Mouse (Mus musculus) neural tube, embryonic 11.5 days (tissue): ENCODE data around the gene Gm20388. TPM values are rescaled to one million over a fixed set of nuclear protein-coding genes. Genes with fewer than 3 reads are reported as not detected.

Experiments used
- ATAC-seq: fragments of 200-750 bp; cut with Nextera tagmentation; 2 replicates; pipeline ENCODE4 v1.8.0; 2017; ENCODE audit warnings: moderate number of reproducible peaks, mild to moderate bottlenecking, moderate TSS enrichment, moderate library complexity; ENCODE audit not compliant: insufficient read depth, low FRiP score, low TSS enrichment
- DNase-seq: peaks from one replicate; pipeline ENCODE4 v3.0.0-alpha.2; 2015; ENCODE audit warnings: low spot score
- H3K27ac ChIP-seq: fragments of 300-500 bp; sonication (generic); 2 replicates; pipeline ENCODE4 v1.5.1; 2014; ENCODE audit warnings: low read depth, mild to moderate bottlenecking, low read length
- H3K27me3 ChIP-seq: fragments of 300-500 bp; sonication (generic); 2 replicates; pipeline ENCODE4 v1.6.1; 2014; ENCODE audit warnings: mild to moderate bottlenecking, low read length, mixed read lengths; ENCODE audit not compliant: control insufficient read depth, insufficient read depth
- H3K36me3 ChIP-seq: fragments of 300-500 bp; sonication (generic); 2 replicates; pipeline ENCODE4 v1.6.1; 2014; ENCODE audit warnings: mild to moderate bottlenecking, low read length, moderate library complexity, mixed read lengths; ENCODE audit not compliant: control insufficient read depth, insufficient read depth
- H3K4me1 ChIP-seq: fragments of 300-500 bp; sonication (generic); 2 replicates; pipeline ENCODE4 v1.6.1; 2014; ENCODE audit warnings: low read length, mixed read lengths; ENCODE audit not compliant: control insufficient read depth, insufficient read depth
- H3K4me2 ChIP-seq: fragments of 300-500 bp; sonication (generic); 2 replicates; pipeline ENCODE4 v1.6.1; 2014; ENCODE audit warnings: low read depth, mild to moderate bottlenecking, moderate library complexity
- H3K4me3 ChIP-seq: fragments of 300-500 bp; sonication (generic); 2 replicates; pipeline ENCODE4 v1.5.1; 2014; ENCODE audit warnings: low read depth, low read length
- H3K9ac ChIP-seq: fragments of 300-500 bp; sonication (generic); 2 replicates; pipeline ENCODE4 v1.6.1; 2014; ENCODE audit warnings: mild to moderate bottlenecking, low read length
- H3K9me3 ChIP-seq: fragments of 300-500 bp; sonication (generic); 2 replicates; pipeline ENCODE4 v1.6.1; 2016; ENCODE audit warnings: low read length; ENCODE audit not compliant: control insufficient read depth
- WGBS: fragments of 180-500 bp; shearing (Covaris S2); extraction: QIAGEN DNeasy Blood & Tissue Kit; methylation state at CpG from one replicate; pipeline ENCODE4 v1.1.7; 2014; 5-methylcytosine and 5-hydroxymethylcytosine counted together
- polyA plus RNA-seq: library from polyadenylated mRNA; unstranded; fragments of >200 nt; fragmentation: Nextera tagmentation; extraction: Ambion mirVana; gene quantifications from 2 replicates; pipeline ENCODE4 v1.2.1, GENCODE M21; 2014

The Gm20388 gene
- polyA plus RNA-seq, 1 experiment from 2014 or later = not detected

DNA sequence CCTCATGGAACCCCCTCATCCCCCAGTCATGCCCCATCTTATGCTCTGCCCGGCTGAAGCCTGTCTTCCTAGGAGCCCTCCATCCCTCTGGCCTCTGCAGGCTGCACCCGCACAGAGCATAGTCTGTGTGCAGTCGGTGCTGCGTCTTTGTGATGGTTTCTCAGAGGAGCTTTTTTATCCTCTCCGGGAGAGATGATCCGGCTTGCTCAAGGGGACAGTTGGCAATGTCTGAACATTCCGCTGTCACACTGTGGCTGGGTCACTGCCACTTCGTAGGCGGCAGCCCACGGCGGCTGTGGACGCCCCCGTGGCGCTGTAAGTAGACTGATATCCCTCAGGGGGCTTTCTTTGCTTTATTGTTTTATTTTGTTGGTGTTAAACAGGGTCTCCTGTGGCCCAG is 500.4 kb downstream of the Gm20388 start:
- Histone ChIP-seq H3K4me2 (no peak overlapping the region), H3K36me3 (no peaks in the 10 kb centered on the region), H3K9ac (no peak overlapping the region), H3K4me3 (no peak overlapping the region), H3K27ac (peak overlapping the region; percentile 0; the same call in 1 of the 2 replicates), H3K27me3 (no peaks in the 10 kb centered on the region), H3K9me3 (no peaks in the 10 kb centered on the region), H3K4me1 (peaks cover 92% of the 10 kb centered on the region)
- ATAC-seq (no peak), DNase-seq (no peak)
- WGBS = 53% methylated on average over 14 of the region's 14 CpGs

DNA sequence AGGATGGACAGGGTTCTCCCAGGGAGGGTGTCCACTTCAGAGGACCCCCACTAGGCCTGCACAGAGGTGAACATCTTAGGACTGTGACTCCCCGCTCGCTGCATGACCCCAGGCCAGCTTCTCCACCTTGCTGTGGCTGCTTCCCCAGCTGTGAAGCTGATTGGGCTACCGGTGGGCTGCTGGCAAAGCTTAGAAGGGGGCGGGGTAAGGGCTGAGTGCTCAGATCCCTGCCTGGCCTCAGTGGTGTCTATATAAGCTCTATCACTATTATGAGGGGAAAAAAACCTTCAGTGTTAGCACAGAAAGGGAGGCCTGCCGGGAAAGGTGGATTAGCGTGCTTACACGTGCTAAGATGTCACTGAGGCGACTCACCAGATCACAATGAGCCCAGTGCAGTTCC is 501.2 kb downstream of the Gm20388 start:
- Histone ChIP-seq H3K27me3 (no peaks in the 10 kb centered on the region), H3K4me3 (no peak overlapping the region), H3K4me2 (no peak overlapping the region), H3K9me3 (no peaks in the 10 kb centered on the region), H3K4me1 (peaks cover 94% of the 10 kb centered on the region), H3K9ac (no peak overlapping the region), H3K36me3 (no peaks in the 10 kb centered on the region), H3K27ac (no peak overlapping the region)
- DNase-seq = no peak
- ATAC-seq = no peak
- WGBS = 44% methylated on average over 8 of the region's 8 CpGs

DNA sequence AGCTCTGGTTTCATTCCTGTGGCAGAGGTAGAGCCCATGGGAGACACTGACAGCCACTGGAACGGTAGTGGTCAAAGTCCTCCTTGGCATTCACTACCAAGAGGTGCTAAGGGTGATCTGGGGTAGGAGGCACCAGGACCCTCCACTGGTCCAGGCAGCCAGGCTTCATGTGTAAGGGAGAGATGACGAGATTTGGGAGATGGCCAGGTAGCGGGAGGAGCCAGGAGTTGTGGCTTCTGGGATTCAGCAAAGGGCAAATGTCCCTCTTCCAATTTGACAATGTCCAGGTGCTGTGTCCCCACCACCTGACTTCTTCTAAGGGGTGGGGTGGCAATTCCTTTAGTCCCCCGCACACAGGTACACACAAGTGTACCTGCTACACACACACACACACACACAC is 501.7 kb downstream of the Gm20388 start:
- Histone ChIP-seq H3K36me3 (no peaks in the 10 kb centered on the region), H3K9ac (no peak overlapping the region), H3K4me1 (peaks cover 94% of the 10 kb centered on the region), H3K27me3 (no peaks in the 10 kb centered on the region), H3K4me3 (no peak overlapping the region), H3K9me3 (no peaks in the 10 kb centered on the region), H3K27ac (no peak overlapping the region), H3K4me2 (no peak overlapping the region)
- DNase-seq (no peak), ATAC-seq (no peak)
- 88% methylated on average over 4 of the region's 4 CpGs for WGBS

DNA sequence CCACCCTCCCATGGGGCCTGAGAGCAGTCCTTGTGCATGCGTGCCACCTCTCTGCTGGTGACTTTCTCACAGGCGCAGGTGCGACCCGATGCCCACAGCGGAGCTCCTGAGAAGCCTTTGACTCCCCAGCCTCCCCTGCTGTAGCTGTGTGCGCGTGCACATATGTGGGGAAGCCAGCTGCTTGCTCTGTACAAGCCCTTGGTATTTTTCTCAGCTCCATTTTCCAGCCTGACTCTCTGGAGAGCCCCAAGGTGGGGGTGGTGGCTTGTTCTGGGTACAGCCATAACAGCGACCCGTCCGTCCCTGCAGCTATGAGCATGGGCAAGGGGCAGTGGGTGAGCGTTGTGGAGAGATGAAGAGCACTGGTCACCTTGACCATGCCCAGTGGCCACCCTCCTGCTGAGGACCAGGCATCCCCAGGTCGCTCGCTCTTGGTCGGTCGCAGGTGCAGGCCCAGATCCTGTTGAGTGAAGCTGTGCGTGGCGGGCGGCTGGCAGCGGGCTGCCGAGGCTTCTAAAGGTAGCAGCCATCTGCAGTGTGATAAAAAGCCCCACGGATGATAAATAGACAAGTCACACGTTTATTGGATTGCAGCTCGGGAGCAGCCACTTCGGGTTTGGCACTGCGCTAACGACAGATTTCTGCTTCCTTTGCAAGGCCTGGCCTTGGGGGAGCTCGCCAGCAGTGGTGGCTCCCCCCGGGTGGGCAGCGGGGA is 502.4 kb downstream of the Gm20388 start:
- H3K4me3 ChIP-seq = no peak overlapping the region
- no peak overlapping the region for H3K9ac ChIP-seq
- no peak for ATAC-seq
- WGBS = 64% methylated on average over 29 of the region's 29 CpGs
- no peak overlapping the region for H3K4me2 ChIP-seq
- no peaks in the 10 kb centered on the region for H3K9me3 ChIP-seq
- H3K27ac ChIP-seq = peak overlapping the region; percentile 53; the same call in 1 of the 2 replicates
- peaks cover 93% of the 10 kb centered on the region for H3K4me1 ChIP-seq
- DNase-seq = no peak
- H3K36me3 ChIP-seq = no peaks in the 10 kb centered on the region
- H3K27me3 ChIP-seq = no peaks in the 10 kb centered on the region

DNA sequence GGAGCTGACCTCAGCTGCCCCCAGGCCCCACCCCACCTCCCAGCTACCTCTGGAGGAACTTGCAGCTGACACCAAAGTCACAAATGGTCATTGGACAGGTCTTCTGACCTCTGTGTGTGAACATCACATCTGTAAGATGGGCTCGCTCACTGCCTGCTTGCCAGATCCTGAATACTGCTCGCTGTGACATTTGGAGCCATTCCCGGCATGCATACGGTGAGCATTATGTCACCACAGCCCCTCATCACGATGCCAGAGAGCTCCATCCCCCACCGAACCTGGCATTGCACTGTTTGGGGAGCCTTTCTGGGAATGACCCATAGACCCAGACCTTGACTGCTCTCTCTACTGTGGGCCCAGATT is 503.0 kb downstream of the Gm20388 start:
- Histone ChIP-seq H3K9me3 (no peaks in the 10 kb centered on the region), H3K27ac (peak overlapping the region; percentile 53; the same call in 1 of the 2 replicates), H3K9ac (no peak overlapping the region), H3K4me1 (peaks cover 93% of the 10 kb centered on the region), H3K4me3 (no peak overlapping the region), H3K27me3 (no peaks in the 10 kb centered on the region), H3K4me2 (no peak overlapping the region), H3K36me3 (no peaks in the 10 kb centered on the region)
- 75% methylated on average over 6 of the region's 6 CpGs for WGBS
- ATAC-seq = no peak
- DNase-seq = no peak

DNA sequence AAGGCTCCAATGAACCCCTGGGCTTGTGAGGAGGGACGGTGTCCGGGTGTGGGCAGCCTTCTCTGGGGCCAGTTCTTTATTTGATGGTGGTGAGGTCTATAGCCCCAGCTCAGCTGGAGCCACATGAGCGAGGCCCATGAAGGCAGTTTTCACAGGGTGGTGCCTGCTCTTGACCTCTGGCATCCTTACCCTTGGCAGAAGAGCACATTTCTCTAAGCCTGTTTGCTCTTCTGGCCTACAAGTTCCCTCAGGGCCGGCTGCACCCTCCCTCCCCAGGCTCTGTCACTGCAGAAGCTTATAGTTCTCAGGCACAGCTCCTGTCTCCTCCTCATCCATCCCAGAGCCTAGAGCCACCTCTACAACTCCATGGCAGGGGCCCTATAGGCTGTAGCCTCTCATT is 503.6 kb downstream of the Gm20388 start:
- Histone ChIP-seq H3K27me3 (no peaks in the 10 kb centered on the region), H3K9me3 (no peaks in the 10 kb centered on the region), H3K4me1 (peaks cover 89% of the 10 kb centered on the region), H3K4me2 (no peak overlapping the region), H3K36me3 (no peaks in the 10 kb centered on the region), H3K4me3 (no peak overlapping the region), H3K27ac (no peak overlapping the region), H3K9ac (no peak overlapping the region)
- ATAC-seq = no peak
- WGBS = 77% methylated on average over 4 of the region's 4 CpGs
- no peak for DNase-seq

DNA sequence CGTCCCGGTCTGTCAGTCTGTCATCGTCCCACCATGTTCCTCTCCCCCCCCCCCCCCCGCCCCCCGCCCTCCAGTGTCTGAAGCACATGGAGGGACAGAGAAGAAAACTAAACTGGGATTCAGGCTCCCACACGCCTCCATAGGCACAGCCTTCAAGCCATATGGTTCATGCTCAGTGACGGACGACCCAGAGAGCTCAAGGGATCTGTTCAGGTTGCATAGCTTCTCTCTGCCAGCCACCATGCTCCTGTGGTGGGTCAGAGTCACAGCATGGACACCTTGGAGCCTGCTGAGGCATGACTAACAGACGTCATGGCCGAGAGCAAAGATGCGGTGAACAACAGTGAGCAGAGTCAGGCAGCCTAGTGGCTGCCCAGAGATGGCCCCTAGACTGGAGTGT is 504.8 kb downstream of the Gm20388 start:
- Histone ChIP-seq H3K9ac (no peak overlapping the region), H3K27ac (peak overlapping the region; percentile 94), H3K27me3 (no peaks in the 10 kb centered on the region), H3K4me2 (no peak overlapping the region), H3K9me3 (no peaks in the 10 kb centered on the region), H3K4me3 (no peak overlapping the region), H3K4me1 (peaks cover 84% of the 10 kb centered on the region), H3K36me3 (no peaks in the 10 kb centered on the region)
- 48% methylated on average over 10 of the region's 11 CpGs for WGBS
- DNase-seq (no peak), ATAC-seq (no peak)

DNA sequence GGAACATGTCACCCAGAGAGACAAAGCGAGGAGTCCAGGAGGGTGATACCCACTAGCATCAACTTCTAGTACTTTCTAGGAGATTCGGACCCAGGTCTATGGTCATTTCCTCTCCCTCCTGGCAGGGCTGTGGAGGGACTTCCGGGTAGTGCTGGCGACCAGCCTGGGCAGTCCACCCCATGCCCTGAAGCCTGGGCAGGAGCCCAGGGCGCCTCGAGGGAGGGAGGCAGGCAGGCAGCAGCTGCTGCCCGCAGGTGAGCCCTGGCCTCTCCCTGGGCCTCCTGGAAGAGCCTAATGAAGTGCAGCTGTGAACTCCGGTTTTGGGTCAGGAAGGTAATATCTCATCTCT is 505.5 kb downstream of the Gm20388 start:
- H3K9ac ChIP-seq = no peak overlapping the region; the same call in 1 of the 2 replicates
- no peaks in the 10 kb centered on the region for H3K9me3 ChIP-seq
- peak overlapping the region; percentile 94 for H3K27ac ChIP-seq
- no peak overlapping the region; the same call in 1 of the 2 replicates for H3K4me2 ChIP-seq
- peaks cover 83% of the 10 kb centered on the region for H3K4me1 ChIP-seq
- H3K4me3 ChIP-seq = no peak overlapping the region
- 32% methylated on average over 7 of the region's 8 CpGs for WGBS
- DNase-seq (no peak), ATAC-seq (peak; percentile 51)
- H3K36me3 ChIP-seq = no peaks in the 10 kb centered on the region
- H3K27me3 ChIP-seq = no peaks in the 10 kb centered on the region
